Mouse (Mus musculus): ENCODE measurements around the gene Carnmt1.

Gene Carnmt1

DNA sequence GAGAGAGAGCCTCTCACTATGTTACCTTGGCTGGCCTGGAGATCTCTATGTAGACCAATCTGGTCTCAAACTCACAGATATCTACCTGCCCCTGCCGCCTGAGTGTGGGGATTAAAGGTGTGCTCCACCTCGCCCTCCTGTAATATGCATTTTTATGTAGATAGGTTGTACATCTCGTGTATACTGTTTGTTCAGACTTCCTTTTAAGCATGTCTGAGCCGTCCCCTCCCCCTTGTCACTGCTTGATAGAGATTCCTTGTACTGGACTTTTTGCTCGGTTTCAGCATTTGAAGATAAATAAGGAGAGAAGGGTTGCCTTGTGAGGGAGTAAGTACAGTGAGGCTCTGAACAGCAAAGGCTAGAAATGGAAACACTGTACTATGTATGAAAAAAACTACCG, 17.5 kb upstream of the Carnmt1 start:
- no peak for DNase-seq (ENCODE audit: low read depth, low spot score)

DNA sequence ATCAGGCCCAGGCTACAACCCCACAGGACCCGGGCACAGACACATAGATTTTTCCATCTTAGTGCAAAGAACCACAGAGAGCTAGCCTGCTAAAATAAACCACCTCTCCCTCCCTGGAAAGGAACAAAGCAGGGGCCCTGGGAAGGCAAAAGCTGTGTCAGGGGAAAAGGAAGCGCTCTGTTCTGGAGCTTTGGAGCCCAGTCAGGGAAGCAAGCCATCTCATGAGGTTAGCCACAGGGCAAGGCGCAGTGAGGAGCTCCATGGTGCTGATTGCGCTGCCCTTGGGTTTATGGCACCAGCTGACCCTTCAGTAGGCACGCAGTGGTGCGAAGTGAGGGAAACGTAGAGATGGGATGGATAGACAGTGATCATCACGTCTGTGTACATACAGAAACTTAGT, 16.2 kb upstream of the Carnmt1 start:
- no peak for DNase-seq (ENCODE audit: low read depth, low spot score)

DNA sequence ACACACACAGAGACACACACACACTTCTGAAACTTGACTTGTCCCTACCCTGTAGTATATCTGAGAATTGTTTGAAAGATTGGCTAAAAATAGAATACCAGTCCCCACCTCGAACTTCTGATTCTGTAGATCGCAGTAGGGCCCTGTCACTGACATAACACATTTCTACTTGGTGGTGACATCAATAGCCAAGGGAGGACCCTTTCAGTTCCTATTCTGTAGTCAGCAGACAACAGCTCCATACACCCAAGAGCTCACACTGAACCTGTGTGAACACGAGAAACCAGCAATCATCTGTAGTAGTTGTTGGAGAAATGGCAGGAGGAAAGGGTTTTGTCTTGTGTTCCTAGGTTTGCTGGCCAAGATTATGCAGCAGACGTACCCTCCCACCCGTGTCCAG, 15.6 kb upstream of the Carnmt1 start:
- no peak for DNase-seq (ENCODE audit: low read depth, low spot score)

DNA sequence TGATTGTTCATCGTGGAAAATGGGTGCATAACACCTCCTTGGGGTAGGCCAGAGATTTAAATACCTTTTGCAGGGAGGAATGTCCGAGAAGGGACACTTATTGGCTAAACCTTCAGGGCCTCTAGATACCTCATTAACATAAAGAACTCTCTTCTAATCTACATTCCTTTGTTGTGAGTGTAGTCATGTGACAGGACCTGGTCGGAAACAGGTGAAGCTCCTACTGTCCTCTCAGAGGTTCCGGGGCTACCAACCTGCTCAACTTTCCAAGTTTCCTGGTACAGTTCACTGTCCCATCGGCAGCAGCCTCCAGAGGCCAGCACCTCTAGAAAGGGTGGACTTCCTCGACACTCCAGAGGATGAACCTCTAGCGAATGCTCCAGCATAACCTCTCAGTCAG, 14.6 kb upstream of the Carnmt1 start:
- DNase-seq (ENCODE audit: low read depth, low spot score), result no peak

DNA sequence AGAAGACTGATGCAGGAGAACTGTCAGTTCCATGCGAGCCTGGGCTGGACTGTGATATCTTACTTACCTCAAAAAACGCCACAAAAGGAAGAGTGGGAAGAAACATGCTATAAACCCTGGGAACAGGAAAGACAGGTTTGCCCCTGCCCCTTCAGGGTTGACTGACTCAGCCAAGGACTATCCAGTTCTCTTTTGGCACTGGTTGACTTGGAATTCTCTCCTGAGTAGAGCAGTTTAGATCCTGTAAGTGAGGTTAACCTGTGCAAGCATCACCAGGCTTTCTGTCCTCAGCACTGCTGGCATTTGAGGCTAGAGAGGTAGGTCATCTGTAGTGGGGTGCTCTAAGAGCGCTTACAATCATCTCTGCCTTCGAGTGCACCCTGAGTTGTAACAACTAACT, 12.1 kb upstream of the Carnmt1 start:
- no peak for DNase-seq (ENCODE audit: low read depth, low spot score)

DNA sequence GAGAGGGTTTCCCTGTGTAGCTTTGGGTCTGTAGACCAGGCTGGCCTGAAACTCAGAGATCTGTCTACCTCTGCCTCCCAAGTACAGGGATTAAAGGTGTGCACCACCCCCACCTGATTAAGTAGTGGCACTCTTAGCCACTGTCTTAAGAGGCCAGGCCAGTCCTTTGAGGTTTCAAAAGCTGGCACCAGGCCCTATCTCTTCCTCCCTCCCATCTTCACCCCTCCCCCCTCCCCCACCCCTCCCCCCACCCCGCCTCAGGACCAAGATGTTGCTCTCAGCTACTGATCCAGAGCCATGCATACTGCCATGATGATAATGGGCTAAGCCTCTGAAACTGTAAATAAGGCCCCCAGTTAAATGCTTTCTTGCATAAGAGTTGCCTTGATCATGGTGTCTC, 11.2 kb upstream of the Carnmt1 start:
- DNase-seq (ENCODE audit: low read depth, low spot score), result no peak

DNA sequence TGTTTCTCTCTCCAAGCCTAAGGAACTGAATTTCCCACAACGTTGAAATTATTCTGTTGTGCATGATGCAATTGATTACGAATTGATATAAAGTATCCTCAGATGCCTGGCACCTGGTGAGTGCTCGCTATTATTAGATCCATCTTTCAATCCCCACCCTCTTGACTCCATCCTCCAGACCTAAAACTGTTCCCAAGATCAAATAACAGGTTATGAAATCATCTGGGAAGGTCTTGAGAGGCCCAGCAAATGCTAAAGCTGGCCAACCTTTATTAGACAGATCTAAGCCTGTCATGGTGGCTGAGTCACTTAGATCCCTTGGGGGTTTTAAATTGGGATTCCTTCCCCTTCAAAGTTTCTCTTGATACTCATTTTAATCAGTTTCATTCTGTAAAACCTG, 10.1 kb upstream of the Carnmt1 start:
- DNase-seq (ENCODE audit: low read depth, low spot score), result no peak

DNA sequence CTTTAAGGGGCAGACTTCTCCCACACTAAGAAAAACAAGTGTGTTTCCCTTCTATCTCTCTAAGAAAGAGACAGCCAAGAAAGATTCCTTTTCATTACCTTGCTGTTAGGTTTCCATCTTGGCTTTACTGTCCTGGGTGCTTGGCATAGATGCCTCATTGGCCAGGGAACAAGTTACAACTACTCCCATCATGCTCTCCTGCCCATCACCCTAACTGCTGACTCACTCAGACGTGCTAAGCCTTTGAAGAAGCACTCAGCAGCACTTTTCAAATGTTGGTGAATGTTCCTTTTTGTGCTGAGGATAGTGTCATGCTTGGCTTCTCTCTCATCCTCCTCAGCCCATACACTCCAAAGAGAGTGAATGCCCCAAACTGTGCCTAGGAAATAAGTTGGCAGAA, 8.9 kb upstream of the Carnmt1 start:
- no peak for DNase-seq (ENCODE audit: low read depth, low spot score)

DNA sequence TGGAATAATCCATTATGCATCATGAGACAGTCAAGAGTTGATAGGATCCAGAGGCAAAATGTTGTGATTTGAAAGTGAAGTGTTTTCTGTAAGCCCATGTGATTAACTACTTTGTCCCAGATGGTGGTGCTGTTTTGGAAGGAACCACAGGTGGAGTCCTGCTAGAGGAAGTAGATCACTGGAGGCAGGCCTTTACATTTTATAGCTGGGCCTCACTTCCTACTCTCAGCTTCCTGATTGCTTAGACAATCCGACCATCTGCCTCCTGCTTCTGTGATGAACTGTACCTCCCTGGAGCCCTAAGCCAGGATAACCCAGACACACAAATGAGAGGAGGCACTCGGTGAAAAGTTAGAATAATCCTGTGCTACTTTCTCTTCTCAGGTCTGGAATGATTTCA, 6.7 kb upstream of the Carnmt1 start:
- DNase-seq (ENCODE audit: low read depth, low spot score), result peak; percentile 20

DNA sequence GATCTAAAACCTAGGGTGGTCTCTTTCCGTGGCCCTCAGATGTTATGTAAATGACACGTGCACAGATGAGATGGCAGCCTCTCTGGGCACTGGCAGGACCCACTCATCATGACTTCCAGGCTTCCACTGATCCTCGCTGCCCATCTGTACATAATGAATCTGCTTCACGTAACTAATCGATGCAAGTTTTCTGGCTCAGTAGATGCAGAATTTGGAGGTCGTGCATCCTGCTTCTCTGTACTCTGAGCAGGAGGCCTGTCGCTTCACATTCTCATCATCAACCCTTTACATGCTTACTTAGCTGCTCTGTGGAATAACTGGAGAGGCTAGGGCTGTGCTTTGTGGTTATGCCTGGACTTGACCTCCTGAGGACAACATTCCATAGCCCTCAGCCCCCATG, 3.6 kb upstream of the Carnmt1 start:
- no peak for DNase-seq (ENCODE audit: low read depth, low spot score)

DNA sequence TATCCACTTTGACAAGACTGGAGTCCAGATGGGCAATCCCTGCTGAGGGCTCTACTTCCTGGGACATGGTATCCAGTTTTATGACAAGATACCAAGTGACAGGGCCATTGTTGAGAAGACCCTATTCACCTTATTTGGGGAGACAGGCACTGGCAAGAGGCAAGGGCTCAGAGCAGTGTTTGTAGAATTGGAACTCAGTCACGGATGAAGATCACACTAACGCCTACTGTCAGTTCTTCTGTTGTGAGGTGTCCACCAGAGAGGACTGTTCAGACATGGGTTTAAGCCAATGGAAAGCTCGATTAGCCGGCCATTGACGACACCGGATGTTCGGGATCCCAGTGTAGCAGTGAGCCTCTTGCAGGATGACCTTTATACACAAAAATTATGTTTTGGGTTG, 1.0 kb upstream of the Carnmt1 start:
- DNase-seq (ENCODE audit: low read depth, low spot score), result no peak

DNA sequence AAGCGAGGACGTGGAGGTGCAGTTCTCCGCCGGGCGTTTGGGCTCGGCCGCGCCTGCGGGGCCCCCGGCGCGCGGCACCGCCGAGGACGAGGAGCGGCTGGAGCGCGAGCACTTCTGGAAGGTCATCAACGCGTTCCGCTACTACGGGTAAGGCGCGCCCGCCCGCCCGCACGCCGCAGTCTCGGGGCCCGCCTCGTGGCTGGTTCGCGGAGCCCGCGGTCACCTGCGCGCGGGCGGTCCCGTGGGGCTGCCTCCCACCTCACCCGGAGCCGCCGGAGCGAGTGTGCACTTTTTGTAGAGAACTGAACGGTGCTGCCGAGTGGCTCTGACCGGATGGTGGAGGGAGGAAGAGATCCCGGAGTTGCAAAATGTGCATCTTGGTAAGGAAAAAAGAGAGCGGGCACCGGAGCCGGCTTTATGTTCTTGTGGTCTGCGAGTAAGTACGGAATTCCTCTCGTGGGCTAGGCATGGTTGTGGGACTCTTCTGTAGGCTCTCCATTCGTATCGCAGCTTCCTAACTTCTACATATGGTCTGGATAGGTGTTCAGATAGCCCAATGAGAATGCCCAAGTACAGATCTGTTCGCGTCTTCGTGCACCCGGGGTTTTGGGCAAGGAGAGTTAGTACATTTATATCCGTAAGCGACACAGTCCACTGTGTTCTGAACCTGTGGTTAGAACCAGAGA, 635 bp downstream of the Carnmt1 start:
- DNase-seq (ENCODE audit: low read depth, low spot score), result peak; percentile 70

DNA sequence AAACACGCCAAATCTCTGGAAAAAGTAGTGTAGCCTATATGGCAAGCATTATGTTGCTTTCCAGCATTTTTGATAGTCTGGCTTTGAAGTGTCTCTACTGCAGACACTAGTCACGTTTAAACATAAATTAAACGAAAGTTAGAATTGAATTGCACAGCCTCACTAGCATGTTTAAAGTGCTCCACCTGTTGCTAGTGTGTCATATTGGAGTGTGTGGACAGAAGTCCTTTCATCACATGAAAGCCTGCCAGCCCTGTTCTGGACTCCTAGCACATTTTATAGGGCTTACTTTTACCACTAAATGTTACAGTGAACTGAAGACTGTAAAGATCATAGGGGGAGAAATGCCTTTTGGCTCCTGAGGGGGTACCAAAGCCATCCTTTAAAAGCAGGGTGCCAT, 1.9 kb downstream of the Carnmt1 start:
- no peak for DNase-seq (ENCODE audit: low read depth, low spot score)

DNA sequence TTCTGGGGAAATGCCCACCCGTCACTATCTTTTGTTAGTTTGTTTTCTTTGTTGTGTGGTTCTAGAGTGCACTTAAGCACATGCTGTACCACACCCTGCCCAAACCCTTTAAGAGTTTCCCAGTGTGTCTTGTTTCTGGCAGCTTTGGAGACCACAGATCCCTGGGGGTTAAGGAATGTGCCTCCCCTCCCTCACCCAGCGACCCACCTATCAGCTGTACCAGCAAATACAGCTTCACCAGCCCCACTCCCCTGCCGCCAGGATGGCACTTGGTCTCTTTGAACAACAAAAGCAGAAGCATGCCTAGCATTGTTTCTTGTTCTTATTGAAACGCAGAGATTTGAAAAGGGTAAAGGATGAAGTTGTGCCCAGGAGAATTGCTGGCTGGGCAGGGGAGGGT, 2.6 kb downstream of the Carnmt1 start:
- no peak for DNase-seq (ENCODE audit: low read depth, low spot score)

DNA sequence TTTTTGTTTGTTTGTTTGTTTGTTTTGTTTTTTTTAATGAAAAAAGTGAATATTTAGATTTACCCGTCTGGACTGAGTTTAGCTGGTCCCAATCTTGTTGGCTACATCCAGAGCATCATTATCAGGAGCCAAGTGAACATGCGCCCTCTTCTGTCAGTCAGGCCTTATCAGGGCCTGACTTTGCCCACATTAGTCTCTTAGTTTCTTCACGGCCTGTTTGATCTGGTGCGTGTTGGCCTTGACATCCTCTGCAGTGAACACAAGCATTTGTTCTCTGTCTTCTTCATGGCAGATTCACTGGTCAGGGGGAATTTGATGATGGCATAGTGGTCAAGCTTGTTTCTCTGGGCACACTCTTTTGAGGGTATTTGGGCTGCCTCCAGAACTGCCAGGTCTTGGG, 11.6 kb downstream of the Carnmt1 start:
- no peak for DNase-seq (ENCODE audit: low read depth, low spot score)

DNA sequence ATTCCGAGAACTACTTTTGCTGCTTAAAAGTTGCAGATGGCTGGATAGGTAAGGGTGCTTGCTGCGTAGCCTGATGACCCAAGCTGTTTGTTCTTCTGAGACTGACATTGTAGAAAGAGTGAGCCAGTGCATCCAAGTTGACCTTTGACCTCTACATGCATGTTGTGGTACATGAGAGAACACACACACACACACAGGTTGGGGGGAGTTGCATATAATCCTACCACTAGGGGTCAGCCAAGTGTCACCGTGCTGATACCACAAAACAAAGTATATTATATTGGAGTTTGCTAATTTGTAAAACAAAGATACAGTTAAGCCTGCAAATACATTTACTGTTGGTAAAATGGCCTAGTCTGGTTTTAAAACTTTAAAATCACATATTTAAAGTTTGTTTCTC, 17.0 kb downstream of the Carnmt1 start:
- peak; percentile 80 for DNase-seq (ENCODE audit: low read depth, low spot score)

DNA sequence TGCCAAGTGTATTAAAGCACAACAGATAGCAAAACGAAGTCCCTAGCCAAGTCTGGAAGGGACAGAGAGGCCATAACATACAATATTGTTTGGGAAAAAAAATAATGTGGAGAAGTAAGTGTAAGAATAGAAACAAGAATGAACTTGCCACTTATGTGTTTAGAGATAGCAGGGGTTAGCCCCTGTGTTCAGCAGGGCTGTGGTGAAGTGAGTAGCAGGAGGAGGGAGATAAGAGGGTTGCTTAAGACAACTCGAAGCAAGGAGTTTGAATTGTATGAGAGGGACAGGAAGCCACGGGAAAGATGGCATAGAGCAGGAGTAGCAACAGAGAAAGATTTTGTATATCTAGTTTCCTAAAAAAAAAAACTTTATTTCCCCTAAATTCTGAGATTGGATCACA, 21.6 kb downstream of the Carnmt1 start:
- DNase-seq (ENCODE audit: low read depth, low spot score), result no peak

DNA sequence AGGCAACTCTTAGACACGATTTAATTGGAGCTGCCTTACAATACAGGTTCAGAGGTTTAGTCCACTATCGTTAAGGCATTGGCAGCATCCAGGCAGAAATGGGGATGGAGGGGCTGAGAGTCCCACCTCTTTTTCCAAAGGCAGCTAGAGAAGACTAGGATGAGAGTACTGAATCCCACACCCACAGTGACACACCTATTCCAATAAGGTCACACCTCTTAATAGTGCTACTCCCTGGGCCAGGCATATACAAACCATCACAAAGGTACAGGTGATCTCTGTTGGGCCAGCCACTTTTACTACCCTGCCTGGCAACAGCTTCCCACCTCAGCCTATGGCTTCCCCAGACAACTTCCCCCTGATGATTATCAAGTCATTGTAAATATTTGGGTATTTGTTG, 22.2 kb downstream of the Carnmt1 start:
- no peak for DNase-seq (ENCODE audit: low read depth, low spot score)

DNA sequence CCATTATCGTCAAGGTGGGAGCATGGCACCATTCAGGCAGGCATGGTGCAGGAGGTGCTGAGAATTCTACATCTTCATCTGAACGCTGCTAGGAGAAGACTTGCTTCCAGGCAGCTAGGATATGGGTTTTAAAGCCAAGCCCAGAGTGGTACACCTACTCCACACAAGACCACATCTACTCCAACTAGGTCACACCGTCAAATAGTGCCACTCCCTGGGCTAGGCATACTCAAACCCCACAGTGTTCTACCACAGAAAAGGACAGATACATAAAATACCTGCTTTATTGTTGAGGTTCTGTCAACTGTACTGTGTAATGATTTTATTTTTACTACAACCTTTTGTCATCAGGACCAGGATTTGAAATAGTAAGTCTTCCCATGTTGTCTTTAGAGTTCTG, 24.6 kb downstream of the Carnmt1 start:
- no peak for DNase-seq (ENCODE audit: low read depth, low spot score)

DNA sequence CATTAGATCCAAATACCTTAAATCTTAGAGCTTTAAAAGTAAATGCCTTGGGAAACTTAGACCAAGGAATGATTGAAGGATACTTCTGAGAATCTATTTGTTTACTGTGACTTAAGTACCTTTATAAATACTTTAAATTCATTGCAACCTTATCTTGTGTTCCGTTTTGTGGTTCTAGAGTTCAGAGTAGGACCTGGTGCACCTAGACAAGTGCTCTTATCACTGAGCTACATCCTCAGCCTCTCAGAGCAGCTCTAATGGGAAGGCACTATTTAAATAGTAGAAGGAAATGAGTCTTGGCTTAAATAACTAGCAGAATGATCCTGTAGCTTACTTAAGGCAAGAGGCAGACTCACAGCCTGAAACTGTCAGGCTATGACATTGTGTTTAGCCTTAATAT, 25.0 kb downstream of the Carnmt1 start:
- no peak for DNase-seq (ENCODE audit: low read depth, low spot score)

DNA sequence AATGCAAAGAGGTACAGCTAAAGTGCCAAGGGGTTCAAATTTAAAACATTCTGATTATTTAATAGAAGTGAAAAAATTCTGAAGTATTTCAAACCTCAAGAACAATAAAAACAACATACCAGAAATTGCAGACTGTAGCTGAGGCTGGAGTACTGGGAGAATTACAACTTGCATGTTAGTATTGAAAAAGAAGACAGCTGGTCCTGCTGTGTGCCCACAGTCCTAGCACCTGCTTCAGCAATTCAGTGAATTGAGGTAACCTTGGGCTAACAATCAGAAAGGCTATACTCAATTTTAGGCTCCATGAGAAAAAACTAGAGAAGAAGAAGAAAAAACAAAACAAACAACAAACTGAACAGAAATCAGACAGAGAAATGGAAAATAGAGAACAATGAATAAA, 37.5 kb downstream of the Carnmt1 start:
- no peak for DNase-seq (ENCODE audit: low read depth, low spot score)

DNA sequence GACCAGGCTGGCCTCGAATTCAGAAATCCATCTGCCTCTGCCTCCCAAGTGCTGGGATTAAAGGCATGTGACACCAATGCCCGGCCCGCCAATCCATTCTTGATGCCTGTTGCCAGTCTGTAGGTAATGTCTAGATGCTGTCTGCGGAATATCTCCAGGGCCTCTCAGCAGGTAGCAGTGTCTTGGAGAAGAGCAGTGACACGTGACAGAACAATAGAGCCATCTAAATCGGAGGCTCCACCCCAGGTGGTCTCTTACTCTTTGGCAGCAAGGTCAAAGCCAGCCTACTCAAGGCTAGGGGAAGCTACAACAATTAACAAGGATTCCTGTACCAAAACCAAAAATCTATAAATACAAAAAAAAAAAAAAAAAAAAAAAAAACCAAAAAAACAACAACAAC, 40.3 kb downstream of the Carnmt1 start:
- DNase-seq (ENCODE audit: low read depth, low spot score), result no peak

DNA sequence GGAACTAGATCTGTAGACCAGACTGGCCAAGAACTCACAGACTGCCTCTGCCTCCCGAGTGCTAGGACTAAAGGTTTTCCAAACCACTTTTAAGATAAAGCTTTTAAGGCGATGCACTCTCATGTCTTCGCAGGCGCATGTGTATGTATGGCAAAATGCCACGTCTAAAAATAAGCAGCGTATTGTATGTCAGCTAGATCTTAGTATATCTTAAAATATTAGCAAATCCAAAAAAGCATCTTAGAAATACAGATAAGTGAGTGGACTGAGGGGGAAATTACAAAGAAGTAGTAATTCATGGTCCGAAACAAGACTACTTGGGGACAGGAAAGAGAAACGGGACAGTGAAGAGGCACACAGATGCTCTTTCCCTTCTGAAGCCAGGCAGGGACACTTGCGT, 41.0 kb downstream of the Carnmt1 start:
- no peak for DNase-seq (ENCODE audit: low read depth, low spot score)

DNA sequence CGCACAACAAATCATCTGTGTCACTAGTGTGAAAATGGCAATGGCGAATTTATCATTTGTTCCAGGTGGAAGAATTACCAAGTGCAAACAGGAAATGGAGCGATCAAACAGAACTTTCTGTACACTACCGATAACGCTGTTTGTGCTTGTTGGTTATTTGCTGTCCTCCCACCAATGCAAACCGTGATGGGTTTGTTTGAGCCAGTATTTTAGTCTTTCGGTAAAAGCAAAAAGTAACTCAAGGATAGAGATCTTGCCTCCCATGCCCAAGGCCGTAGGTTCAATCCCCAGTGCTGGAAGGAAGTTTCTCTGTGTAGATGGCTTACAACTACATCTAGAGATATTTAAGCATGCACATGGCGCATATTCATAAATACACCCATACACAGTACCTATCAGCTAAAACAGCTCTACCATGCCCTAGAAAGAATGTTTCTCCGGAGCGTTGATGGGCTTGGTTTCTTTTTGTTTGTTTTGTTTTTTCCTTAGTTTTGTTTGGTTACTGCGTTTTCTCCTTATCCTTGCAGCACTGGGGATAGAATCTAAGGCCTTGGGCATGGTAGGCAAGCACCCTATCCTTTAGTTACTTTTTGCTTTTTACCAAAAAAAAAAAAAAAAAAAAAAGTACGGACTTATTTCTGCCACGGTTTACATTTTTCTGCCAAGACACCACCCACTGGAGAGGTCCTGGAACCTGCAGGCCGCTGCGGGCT, 41.7 kb downstream of the Carnmt1 start:
- no peak for DNase-seq (ENCODE audit: low read depth, low spot score)
